Mouse (Mus musculus): ENCODE results near the gene Pla2g16. TPM values are rescaled to one million over a fixed set of nuclear protein-coding genes. Genes with fewer than 3 reads are reported as not detected.

The Pla2g16 gene
- polyA plus RNA-seq, 1 experiment, result 2.1 TPM

DNA sequence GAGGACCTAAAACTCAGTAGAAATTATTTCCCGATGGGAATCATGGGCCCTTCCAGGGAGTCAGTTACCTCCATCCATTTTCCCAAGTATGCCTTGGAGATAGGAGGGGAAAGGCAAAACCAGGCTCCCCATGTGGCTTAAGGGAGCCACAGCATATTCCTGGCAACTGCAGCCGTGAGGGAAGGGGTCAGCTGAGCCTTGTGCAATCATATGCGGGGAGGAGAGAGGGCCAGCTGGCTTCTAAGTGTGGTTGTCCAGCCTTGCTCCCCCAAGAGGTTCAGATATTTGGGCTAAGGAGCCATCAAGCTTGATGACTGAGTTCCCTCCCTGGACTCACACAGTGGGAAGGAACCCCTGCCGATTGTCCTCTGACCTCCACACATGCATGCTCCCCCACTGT is 44.3 kb downstream of the Pla2g16 start:
- Histone ChIP-seq H3K4me3 (ENCODE audit: control insufficient read depth, low read depth, low read length) (no peak overlapping the region), H3K4me1 (ENCODE audit: control insufficient read depth, insufficient read depth, low read length) (peaks cover 5% of the 10 kb centered on the region), H3K27ac (ENCODE audit: control insufficient read depth, insufficient read depth, low read depth, low read length) (no peak overlapping the region), H3K36me3 (ENCODE audit: control insufficient read depth, insufficient read depth, low read length) (no peaks in the 10 kb centered on the region), H3K27me3 (ENCODE audit: control insufficient read depth, insufficient read depth, low read length) (no peaks in the 10 kb centered on the region)
- TF ChIP-seq CTCF (IDR thresholded peaks at IDR 0.05; ENCODE audit: control insufficient read depth, insufficient read depth, insufficient replicate concordance, low read depth, low read length), result no peak
- TF ChIP-seq POLR2A (IDR thresholded peaks at IDR 0.05; ENCODE audit: control insufficient read depth, low read depth, low read length), result no peak

DNA sequence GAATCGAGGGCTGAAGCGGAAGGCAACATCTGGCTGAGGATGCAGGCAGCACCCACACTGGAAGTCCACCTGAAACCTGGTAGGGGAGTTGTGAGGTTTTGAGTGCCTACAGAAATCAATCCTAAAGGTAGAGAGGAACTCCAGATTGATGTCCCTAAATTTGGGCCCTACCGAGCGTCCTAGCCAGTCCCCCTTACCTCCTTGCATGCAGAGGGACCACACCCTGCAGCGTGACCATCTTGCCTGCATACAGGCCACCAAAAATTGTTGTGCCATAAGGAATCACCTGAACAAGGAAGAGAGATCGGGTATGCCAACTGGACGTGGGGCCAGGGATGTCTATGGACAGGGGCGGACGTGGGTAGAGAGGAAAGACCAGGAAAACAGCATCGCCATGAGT is 46.8 kb downstream of the Pla2g16 start:
- no peak overlapping the region for H3K27ac ChIP-seq (ENCODE audit: control insufficient read depth, insufficient read depth, low read depth, low read length)
- TF ChIP-seq CTCF (IDR thresholded peaks at IDR 0.05; ENCODE audit: control insufficient read depth, insufficient read depth, insufficient replicate concordance, low read depth, low read length) (no peak), POLR2A (IDR thresholded peaks at IDR 0.05; ENCODE audit: control insufficient read depth, low read depth, low read length) (no peak)
- no peak overlapping the region for H3K4me3 ChIP-seq (ENCODE audit: control insufficient read depth, low read depth, low read length)
- H3K27me3 ChIP-seq (ENCODE audit: control insufficient read depth, insufficient read depth, low read length), result no peaks in the 10 kb centered on the region
- no peaks in the 10 kb centered on the region for H3K36me3 ChIP-seq (ENCODE audit: control insufficient read depth, insufficient read depth, low read length)
- H3K4me1 ChIP-seq (ENCODE audit: control insufficient read depth, insufficient read depth, low read length), result peaks cover 20% of the 10 kb centered on the region

DNA sequence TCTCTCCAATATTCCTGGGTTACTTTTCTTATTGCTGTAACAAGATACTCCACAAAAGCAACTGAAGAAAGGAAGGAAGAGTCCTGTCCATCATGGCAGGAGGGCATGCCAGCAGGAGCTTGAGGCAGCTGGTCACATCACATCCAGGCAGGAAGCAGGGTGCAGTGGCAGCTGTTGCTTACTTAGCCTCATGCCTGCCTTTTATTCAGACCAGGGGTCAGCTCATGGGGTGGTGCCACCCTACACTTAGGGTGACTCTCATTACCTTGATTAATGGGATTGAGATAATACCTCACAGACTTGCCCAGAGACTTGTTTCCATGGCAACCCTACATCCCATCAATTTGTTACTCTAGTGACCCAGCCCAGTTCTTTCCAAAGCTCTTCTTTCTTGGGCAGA is 47.8 kb downstream of the Pla2g16 start:
- Histone ChIP-seq H3K27me3 (ENCODE audit: control insufficient read depth, insufficient read depth, low read length) (no peaks in the 10 kb centered on the region), H3K36me3 (ENCODE audit: control insufficient read depth, insufficient read depth, low read length) (no peaks in the 10 kb centered on the region), H3K4me1 (ENCODE audit: control insufficient read depth, insufficient read depth, low read length) (peaks cover 20% of the 10 kb centered on the region), H3K27ac (ENCODE audit: control insufficient read depth, insufficient read depth, low read depth, low read length) (no peak overlapping the region), H3K4me3 (ENCODE audit: control insufficient read depth, low read depth, low read length) (no peak overlapping the region)
- TF ChIP-seq POLR2A (IDR thresholded peaks at IDR 0.05; ENCODE audit: control insufficient read depth, low read depth, low read length) (no peak), CTCF (IDR thresholded peaks at IDR 0.05; ENCODE audit: control insufficient read depth, insufficient read depth, insufficient replicate concordance, low read depth, low read length) (no peak)

DNA sequence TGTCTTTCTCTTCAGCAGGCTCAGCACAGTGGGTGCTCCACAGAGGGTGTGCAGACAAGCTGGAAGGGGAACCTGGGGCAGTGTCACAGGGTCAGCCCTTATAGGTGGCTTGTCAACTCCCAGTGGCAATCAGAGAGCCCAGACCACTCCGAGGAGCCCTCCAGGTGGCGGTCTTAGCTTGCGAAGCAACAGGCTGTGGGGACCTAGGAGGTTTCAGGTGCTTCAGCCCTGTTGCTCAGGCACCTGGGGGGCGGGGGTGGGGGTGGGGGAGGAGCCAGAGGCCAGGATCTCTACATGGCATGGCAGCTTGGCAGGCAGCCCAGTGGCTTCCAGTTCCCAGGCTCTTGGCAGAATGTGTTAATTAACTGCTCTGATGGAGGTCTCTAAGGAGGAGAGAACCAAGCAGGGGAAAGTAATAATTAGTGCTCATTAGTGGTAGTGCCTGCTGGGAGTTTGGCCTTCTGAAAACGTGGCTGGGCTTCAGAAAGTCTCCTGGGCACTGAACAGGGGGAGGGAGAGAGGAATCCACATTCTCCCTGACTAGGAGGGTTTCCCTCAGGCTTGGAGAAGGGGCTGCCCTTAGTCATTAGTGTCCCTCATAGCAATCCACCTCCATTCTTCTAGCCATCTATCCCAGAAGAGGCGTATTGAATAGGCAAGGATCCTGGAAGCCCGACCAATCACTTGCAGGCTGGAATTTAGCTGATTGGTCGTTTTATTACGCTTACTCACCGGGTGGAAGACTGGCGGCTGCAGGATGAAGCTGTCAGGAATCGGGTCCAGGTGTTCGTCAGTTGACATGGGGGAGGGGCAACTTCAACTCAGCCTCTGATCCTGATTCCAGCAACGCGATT is 48.9 kb downstream of the Pla2g16 start:
- peak overlapping the region; percentile 37 for H3K4me3 ChIP-seq (ENCODE audit: control insufficient read depth, low read depth, low read length)
- peaks cover 20% of the 10 kb centered on the region for H3K4me1 ChIP-seq (ENCODE audit: control insufficient read depth, insufficient read depth, low read length)
- H3K27me3 ChIP-seq (ENCODE audit: control insufficient read depth, insufficient read depth, low read length), result no peaks in the 10 kb centered on the region
- no peaks in the 10 kb centered on the region for H3K36me3 ChIP-seq (ENCODE audit: control insufficient read depth, insufficient read depth, low read length)
- TF ChIP-seq CTCF (IDR thresholded peaks at IDR 0.05; ENCODE audit: control insufficient read depth, insufficient read depth, insufficient replicate concordance, low read depth, low read length) (no peak), POLR2A (IDR thresholded peaks at IDR 0.05; ENCODE audit: control insufficient read depth, low read depth, low read length) (no peak)
- H3K27ac ChIP-seq (ENCODE audit: control insufficient read depth, insufficient read depth, low read depth, low read length), result no peak overlapping the region

DNA sequence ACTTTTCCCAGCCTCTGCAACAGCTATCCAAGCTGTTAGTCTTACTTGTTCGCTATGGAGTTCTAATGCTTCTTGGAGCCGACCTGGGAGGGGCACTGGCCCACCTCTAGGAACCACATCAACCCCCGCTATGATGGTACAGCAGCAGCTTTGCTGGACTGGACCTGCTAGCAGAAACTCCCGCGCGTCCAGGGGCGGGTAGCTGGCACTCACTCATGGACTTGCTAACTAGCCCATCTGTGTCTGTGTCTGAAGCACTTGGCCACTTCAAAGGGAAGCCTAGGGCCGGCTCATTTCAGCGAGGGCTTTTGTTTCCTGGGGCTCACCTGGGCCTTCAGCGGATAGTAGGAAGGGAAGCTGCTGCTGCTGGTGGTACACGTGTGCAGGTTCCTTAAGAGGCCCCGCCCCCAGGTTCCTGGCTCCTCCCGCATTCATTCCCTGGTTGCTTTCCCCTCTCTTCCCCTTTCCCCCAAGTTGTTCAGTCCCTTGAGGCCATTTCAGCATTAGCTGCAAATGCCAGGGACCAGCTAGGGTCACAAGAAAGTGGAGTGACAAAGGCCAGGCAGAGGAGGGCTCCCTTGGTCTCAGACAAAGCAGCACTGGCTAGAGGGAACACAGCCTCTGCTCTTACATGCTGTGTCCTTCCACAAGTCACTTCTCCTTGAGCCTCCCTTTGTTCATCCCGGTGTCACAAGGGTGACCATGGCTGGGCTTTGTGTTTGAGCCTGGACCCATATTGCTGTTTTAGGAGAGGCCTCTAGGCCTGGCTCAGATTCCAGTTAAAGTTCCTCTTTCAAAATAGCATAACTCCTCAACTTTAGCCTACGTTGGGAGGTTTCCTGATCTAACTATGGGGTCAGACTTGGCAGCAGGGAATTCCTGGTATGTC is 49.8 kb downstream of the Pla2g16 start, which contains the start of gene Lgals12:
TSS of gene Lgals12 (minus strand) at position 393 of the 889 bp plus-strand sequence.
- Histone ChIP-seq H3K27ac (ENCODE audit: control insufficient read depth, insufficient read depth, low read depth, low read length) (no peak within 1 kb of the TSS), H3K36me3 (ENCODE audit: control insufficient read depth, insufficient read depth, low read length) (no peaks in the 10 kb centered on the region), H3K27me3 (ENCODE audit: control insufficient read depth, insufficient read depth, low read length) (no peaks in the 10 kb centered on the region), H3K4me1 (ENCODE audit: control insufficient read depth, insufficient read depth, low read length) (peaks cover 20% of the 10 kb centered on the region), H3K4me3 (ENCODE audit: control insufficient read depth, low read depth, low read length) (peak within 1 kb of the TSS; percentile 37)
- TF ChIP-seq POLR2A (IDR thresholded peaks at IDR 0.05; ENCODE audit: control insufficient read depth, low read depth, low read length) (no peak), CTCF (IDR thresholded peaks at IDR 0.05; ENCODE audit: control insufficient read depth, insufficient read depth, insufficient replicate concordance, low read depth, low read length) (no peak)

DNA sequence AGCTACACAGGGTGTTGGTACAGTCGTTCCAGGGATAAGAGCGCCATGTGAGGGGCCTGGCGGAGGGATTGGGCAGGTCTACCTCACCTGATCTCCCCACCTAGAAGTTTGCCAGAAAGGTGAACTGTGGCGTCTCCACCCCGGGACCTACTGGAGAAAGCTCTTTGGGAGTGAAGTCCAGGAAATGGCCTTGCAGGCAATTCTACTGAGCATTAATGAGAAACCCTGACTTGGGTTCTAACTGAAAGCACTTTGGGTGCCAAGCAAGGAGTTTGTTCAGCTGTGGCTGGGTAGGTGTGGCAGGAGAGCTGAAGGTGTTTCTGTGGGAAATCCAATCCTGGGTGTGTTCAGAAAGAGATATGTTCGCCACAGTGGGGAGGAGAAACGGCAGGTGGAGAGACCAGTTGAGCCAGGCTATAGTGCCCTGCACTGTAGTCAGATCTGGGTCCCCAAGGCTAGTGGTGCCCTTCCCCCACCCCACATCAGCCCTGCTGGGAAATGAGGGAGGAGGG is 50.5 kb downstream of the Pla2g16 start:
- no peak for TF ChIP-seq POLR2A (IDR thresholded peaks at IDR 0.05; ENCODE audit: control insufficient read depth, low read depth, low read length)
- no peak for TF ChIP-seq CTCF (IDR thresholded peaks at IDR 0.05; ENCODE audit: control insufficient read depth, insufficient read depth, insufficient replicate concordance, low read depth, low read length)
- no peaks in the 10 kb centered on the region for H3K36me3 ChIP-seq (ENCODE audit: control insufficient read depth, insufficient read depth, low read length)
- H3K4me1 ChIP-seq (ENCODE audit: control insufficient read depth, insufficient read depth, low read length), result peaks cover 23% of the 10 kb centered on the region
- H3K27me3 ChIP-seq (ENCODE audit: control insufficient read depth, insufficient read depth, low read length), result no peaks in the 10 kb centered on the region
- H3K27ac ChIP-seq (ENCODE audit: control insufficient read depth, insufficient read depth, low read depth, low read length), result no peak overlapping the region
- H3K4me3 ChIP-seq (ENCODE audit: control insufficient read depth, low read depth, low read length), result no peak overlapping the region
